Mouse (Mus musculus): Measurements from ENCODE around the gene Cldn13. TPM values are rescaled to one million over a fixed set of nuclear protein-coding genes. Genes with fewer than 3 reads are reported as not detected.

The Cldn13 gene
- total and polyA plus RNA-seq, 3 experiments: 1.9 to 41.2 TPM; not detected in 1

GRCm38 (mm10) chr5:134883077-134883476, 32.2 kb downstream of the Cldn13 start:
- Histone ChIP-seq H3K9me3 (replicated peaks) (no peaks in the 10 kb centered on the region), H3K4me3 (ENCODE audit: low read depth, low read length) (no peak overlapping the region), H3K27me3 (ENCODE audit: insufficient read depth, low read length) (peaks cover 18% of the 10 kb centered on the region; the same call in 1 of the 2 replicates), H3K36me3 (replicated peaks) (no peaks in the 10 kb centered on the region), H3K4me1 (ENCODE audit: insufficient read depth, low read depth, low read length) (no peaks in the 10 kb centered on the region)
- no peak for ATAC-seq (ENCODE audit: extremely low read depth, insufficient number of reproducible peaks, low FRiP score, poor library complexity, severe bottlenecking)
- no peak for DNase-seq (ENCODE audit: low spot score)
- TF ChIP-seq POLR2AphosphoS5 (IDR thresholded peaks at IDR 0.05; ENCODE audit: insufficient replicate concordance, low read depth, low read length): no peak
- TF ChIP-seq GATA1 (IDR thresholded peaks at IDR 0.05; ENCODE audit: borderline replicate concordance, low read length): no peak
- TF ChIP-seq CTCF (IDR thresholded peaks at IDR 0.05; ENCODE audit: low read depth, low read length): no peak
- TF ChIP-seq GATA2 (IDR thresholded peaks at IDR 0.05; ENCODE audit: borderline replicate concordance, low read depth, low read length): no peak
- TF ChIP-seq TAL1 (conservative IDR thresholded peaks at IDR 0.05; ENCODE audit: low read depth, low read length): no peak

- Histone ChIP-seq H3K4me3 (ENCODE audit: low read depth, low read length) (no peak overlapping the region), H3K27me3 (ENCODE audit: insufficient read depth, low read length) (peaks cover 16% of the 10 kb centered on the region; the same call in 1 of the 2 replicates), H3K36me3 (replicated peaks) (no peaks in the 10 kb centered on the region), H3K9me3 (replicated peaks) (no peaks in the 10 kb centered on the region), H3K4me1 (ENCODE audit: insufficient read depth, low read depth, low read length) (no peaks in the 10 kb centered on the region)
- TF ChIP-seq TAL1 (conservative IDR thresholded peaks at IDR 0.05; ENCODE audit: low read depth, low read length) (no peak), GATA2 (IDR thresholded peaks at IDR 0.05; ENCODE audit: borderline replicate concordance, low read depth, low read length) (no peak), CTCF (IDR thresholded peaks at IDR 0.05; ENCODE audit: low read depth, low read length) (no peak)
- ATAC-seq (ENCODE audit: extremely low read depth, insufficient number of reproducible peaks, low FRiP score, poor library complexity, severe bottlenecking) (no peak), DNase-seq (ENCODE audit: low spot score) (no peak)
These were observed 38.5 kb downstream of the Cldn13 start for GRCm38 (mm10) chr5:134876801-134877200.

- DNase-seq (ENCODE audit: low spot score) (no peak), ATAC-seq (ENCODE audit: extremely low read depth, insufficient number of reproducible peaks, low FRiP score, poor library complexity, severe bottlenecking) (no peak)
These were observed 40.1 kb downstream of the Cldn13 start for GRCm38 (mm10) chr5:134875245-134875644.

GRCm38 (mm10) chr5:134873956-134874879, 41.1 kb downstream of the Cldn13 start:
- no peak for ATAC-seq (ENCODE audit: extremely low read depth, insufficient number of reproducible peaks, low FRiP score, poor library complexity, severe bottlenecking)
- Histone ChIP-seq H3K4me3 (ENCODE audit: low read depth, low read length) (no peak overlapping the region), H3K36me3 (replicated peaks) (no peaks in the 10 kb centered on the region), H3K27me3 (ENCODE audit: insufficient read depth, low read length) (peaks cover 19% of the 10 kb centered on the region; the same call in 1 of the 2 replicates), H3K4me1 (ENCODE audit: insufficient read depth, low read depth, low read length) (no peaks in the 10 kb centered on the region), H3K9me3 (replicated peaks) (no peaks in the 10 kb centered on the region)
- TF ChIP-seq TAL1 (conservative IDR thresholded peaks at IDR 0.05; ENCODE audit: low read depth, low read length) (no peak), GATA1 (IDR thresholded peaks at IDR 0.05; ENCODE audit: borderline replicate concordance, low read length) (no peak), POLR2AphosphoS5 (IDR thresholded peaks at IDR 0.05; ENCODE audit: insufficient replicate concordance, low read depth, low read length) (no peak), CTCF (IDR thresholded peaks at IDR 0.05; ENCODE audit: low read depth, low read length) (no peak), GATA2 (IDR thresholded peaks at IDR 0.05; ENCODE audit: borderline replicate concordance, low read depth, low read length) (no peak)
- no peak for DNase-seq (ENCODE audit: low spot score)

More at GRCm38 (mm10) chr5:134875245-134875644, 40.1 kb downstream of the Cldn13 start:
- Histone ChIP-seq H3K4me3 (ENCODE audit: low read depth, low read length) (no peak overlapping the region), H3K27me3 (ENCODE audit: insufficient read depth, low read length) (peaks cover 16% of the 10 kb centered on the region; the same call in 1 of the 2 replicates), H3K4me1 (ENCODE audit: insufficient read depth, low read depth, low read length) (no peaks in the 10 kb centered on the region), H3K36me3 (replicated peaks) (no peaks in the 10 kb centered on the region), H3K9me3 (replicated peaks) (no peaks in the 10 kb centered on the region)
- TF ChIP-seq POLR2AphosphoS5 (IDR thresholded peaks at IDR 0.05; ENCODE audit: insufficient replicate concordance, low read depth, low read length): no peak
- no peak for TF ChIP-seq GATA2 (IDR thresholded peaks at IDR 0.05; ENCODE audit: borderline replicate concordance, low read depth, low read length)
- TF ChIP-seq GATA1 (IDR thresholded peaks at IDR 0.05; ENCODE audit: borderline replicate concordance, low read length): no peak
- TF ChIP-seq CTCF (IDR thresholded peaks at IDR 0.05; ENCODE audit: low read depth, low read length): no peak
- no peak for TF ChIP-seq TAL1 (conservative IDR thresholded peaks at IDR 0.05; ENCODE audit: low read depth, low read length)

GRCm38 (mm10) chr5:134873034-134873433, 42.3 kb downstream of the Cldn13 start:
- H3K36me3 ChIP-seq (replicated peaks): no peaks in the 10 kb centered on the region
- no peaks in the 10 kb centered on the region for H3K9me3 ChIP-seq (replicated peaks)
- TF ChIP-seq GATA2 (IDR thresholded peaks at IDR 0.05; ENCODE audit: borderline replicate concordance, low read depth, low read length): no peak
- no peak for TF ChIP-seq CTCF (IDR thresholded peaks at IDR 0.05; ENCODE audit: low read depth, low read length)
- no peak for TF ChIP-seq POLR2AphosphoS5 (IDR thresholded peaks at IDR 0.05; ENCODE audit: insufficient replicate concordance, low read depth, low read length)
- no peak for TF ChIP-seq TAL1 (conservative IDR thresholded peaks at IDR 0.05; ENCODE audit: low read depth, low read length)
- TF ChIP-seq GATA1 (IDR thresholded peaks at IDR 0.05; ENCODE audit: borderline replicate concordance, low read length): no peak
- ATAC-seq (ENCODE audit: extremely low read depth, insufficient number of reproducible peaks, low FRiP score, poor library complexity, severe bottlenecking) (no peak), DNase-seq (ENCODE audit: low spot score) (no peak)
- H3K4me1 ChIP-seq (ENCODE audit: insufficient read depth, low read depth, low read length): no peaks in the 10 kb centered on the region
- no peak overlapping the region for H3K4me3 ChIP-seq (ENCODE audit: low read depth, low read length)
- H3K27me3 ChIP-seq (ENCODE audit: insufficient read depth, low read length): peaks cover 10% of the 10 kb centered on the region; the same call in 1 of the 2 replicates

- no peaks in the 10 kb centered on the region for H3K36me3 ChIP-seq (replicated peaks)
- TF ChIP-seq TAL1 (conservative IDR thresholded peaks at IDR 0.05; ENCODE audit: low read depth, low read length): no peak
- no peak for TF ChIP-seq GATA1 (IDR thresholded peaks at IDR 0.05; ENCODE audit: borderline replicate concordance, low read length)
- no peak for TF ChIP-seq POLR2AphosphoS5 (IDR thresholded peaks at IDR 0.05; ENCODE audit: insufficient replicate concordance, low read depth, low read length)
- no peak for TF ChIP-seq CTCF (IDR thresholded peaks at IDR 0.05; ENCODE audit: low read depth, low read length)
- TF ChIP-seq GATA2 (IDR thresholded peaks at IDR 0.05; ENCODE audit: borderline replicate concordance, low read depth, low read length): no peak
- no peaks in the 10 kb centered on the region for H3K4me1 ChIP-seq (ENCODE audit: insufficient read depth, low read depth, low read length)
- H3K27me3 ChIP-seq (ENCODE audit: insufficient read depth, low read length): peaks cover 13% of the 10 kb centered on the region; the same call in 1 of the 2 replicates
- no peak overlapping the region for H3K4me3 ChIP-seq (ENCODE audit: low read depth, low read length)
- DNase-seq (ENCODE audit: low spot score) (no peak), ATAC-seq (ENCODE audit: extremely low read depth, insufficient number of reproducible peaks, low FRiP score, poor library complexity, severe bottlenecking) (no peak)
- no peaks in the 10 kb centered on the region for H3K9me3 ChIP-seq (replicated peaks)
These were observed 42.7 kb downstream of the Cldn13 start for GRCm38 (mm10) chr5:134872597-134872996.

Data from G1E (cell line).